In the genomic region with DNA sequence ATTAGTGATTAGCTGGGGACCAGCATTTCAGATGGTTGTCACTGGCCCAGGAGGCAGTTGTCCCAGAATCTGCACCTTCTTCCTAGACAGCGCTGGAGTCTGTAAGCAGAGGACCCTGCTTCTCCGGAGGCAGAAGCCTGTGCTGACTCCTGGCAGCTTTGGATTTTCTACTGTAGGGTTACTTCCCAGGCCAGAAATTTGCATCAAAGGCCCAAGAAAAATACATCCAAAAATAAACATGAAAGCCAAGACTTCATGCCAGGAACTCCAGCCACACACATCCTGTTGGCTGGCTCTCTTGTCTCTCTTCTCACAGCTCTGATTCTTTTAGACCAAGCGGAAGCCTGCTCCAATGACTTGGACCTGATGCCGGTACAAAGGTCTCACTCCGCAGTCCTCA, we compare ENCODE assay signal across 9 mouse cellular contexts.
A peak's percentile ranks its signal among the peaks of the same experiment; 100 is the strongest.
DNase-seq lines count a peak whose midpoint lies in the region; ATAC-seq and TF ChIP-seq lines count a peak whose summit lies in the region.
"Had no signal": no experiment of that assay in that cellular context is flagged by ENCODE, and none has a peak within 500 bp of the region (broad histone marks: within the 10 kb centered on the region; RNA-seq: fewer than 3 reads in every experiment).

No protein-coding gene starts in this region.

- DNase-seq in gastrocnemius, adult 2 months = no peak
- DNase-seq in gastrocnemius, postnatal 36 days = no peak
- peak; percentile 25 for DNase-seq in brain, embryonic 14.5 days (ENCODE audit: low read depth)
- DNase-seq in kidney, postnatal 36 days = peak; percentile 56 to 73
- no peak for DNase-seq in embryo, embryonic 11 days
- no peak for DNase-seq in layer of hippocampus, postnatal 10 days (ENCODE audit: low spot score in 2 of 2)
- no peak for DNase-seq in gastrocnemius, postnatal 14 days
- DNase-seq: cerebellum, adult 8-10 months had no signal

- peak overlapping the region; percentile 69 for H3K4me3 ChIP-seq in gastrocnemius, adult 2 months
- peak overlapping the region; percentile 43 for H3K4me3 ChIP-seq in heart, embryonic 16.5 days (ENCODE audit: low read length)

- no peaks in the 10 kb centered on the region for H3K36me3 ChIP-seq in heart, embryonic 16.5 days (ENCODE audit: control insufficient read depth, insufficient read depth)

- H3K9me3 ChIP-seq in heart, embryonic 16.5 days (replicated peaks; ENCODE audit: control insufficient read depth, low read length) = no peaks in the 10 kb centered on the region

- WGBS in heart, embryonic 16.5 days = 28% methylated on average over 5 of the region's 5 CpGs

- peak overlapping the region; percentile 63 for H3K9ac ChIP-seq in heart, embryonic 16.5 days (ENCODE audit: low read length)

- intact Hi-C loops in gastrocnemius, adult 2 months (cut with DNase I) = no loop called here
- intact Hi-C loops in gastrocnemius, postnatal 36 days (cut with DNase I) = no loop called here
- intact Hi-C loops in gastrocnemius, postnatal 14 days (cut with DNase I; ENCODE audit: low total_unique reads) = no loop called here

- H3K27ac ChIP-seq in gastrocnemius, adult 2 months = peak overlapping the region; percentile 82
- H3K27ac ChIP-seq in heart, embryonic 16.5 days (ENCODE audit: low read length) = peak overlapping the region; percentile 22

- peak overlapping the region; percentile 59 for H3K4me2 ChIP-seq in heart, embryonic 16.5 days (ENCODE audit: low read depth, low read length)

- TF ChIP-seq POLR2A in brain, embryonic 14.5 days (IDR thresholded peaks at IDR 0.05; ENCODE audit: borderline replicate concordance, extremely low read depth, insufficient read depth, insufficient read length, poor library complexity, severe bottlenecking) = no peak

- peak; percentile 70 for ATAC-seq in heart, embryonic 16.5 days (replicated peaks; ENCODE audit: extremely low read depth, insufficient read depth, low FRiP score)

- no peaks in the 10 kb centered on the region for H3K27me3 ChIP-seq in heart, embryonic 16.5 days (ENCODE audit: control insufficient read depth, insufficient read depth, low read length)

- TF ChIP-seq CTCF in gastrocnemius, adult 2 months (IDR thresholded peaks at IDR 0.05) = no peak
- TF ChIP-seq CTCF in brain, embryonic 14.5 days (IDR thresholded peaks at IDR 0.05; ENCODE audit: borderline replicate concordance, extremely low read depth, insufficient read depth, insufficient read length) = no peak

- peaks cover 10% of the 10 kb centered on the region for H3K4me1 ChIP-seq in heart, embryonic 16.5 days (ENCODE audit: control insufficient read depth, insufficient read depth, low read length)

Comparison
In these comparisons a context has a peak if more than half of its experiments do, and no peak if none do; other contexts are left out.
1. DNase-seq: peak in brain, embryonic 14.5 days (single experiment) and kidney, postnatal 36 days (2 of 2); none in gastrocnemius, adult 2 months (single experiment), gastrocnemius, postnatal 36 days (0 of 2), embryo, embryonic 11 days (single experiment), layer of hippocampus, postnatal 10 days (0 of 2) and gastrocnemius, postnatal 14 days (single experiment).